Mouse (Mus musculus) intestine, embryonic 15.5 days (tissue): ENCODE measurements around the gene Nus1. TPM values are rescaled to one million over a fixed set of nuclear protein-coding genes. Genes with fewer than 3 reads are reported as not detected.
A peak's percentile ranks its signal among the peaks of the same experiment; 100 is the strongest.

Experiments
- ATAC-seq: fragments of 200-750 bp; cut with Nextera tagmentation; 2 replicates; pipeline ENCODE4 v1.8.0; 2017; ENCODE audit warnings: moderate TSS enrichment, moderate library complexity
- H3K27ac ChIP-seq: fragments of 300-500 bp; sonication (generic); 2 replicates; pipeline ENCODE4 v1.5.1; 2015; ENCODE audit warnings: mild to moderate bottlenecking, inconsistent platforms
- H3K27me3 ChIP-seq: fragments of 300-500 bp; sonication (generic); replicated peaks from 2 replicates; pipeline ENCODE4 v1.6.1; 2015; ENCODE audit warnings: inconsistent platforms
- H3K36me3 ChIP-seq: fragments of 300-500 bp; sonication (generic); 2 replicates; pipeline ENCODE4 v1.6.1; 2015; ENCODE audit warnings: inconsistent platforms
- H3K4me1 ChIP-seq: fragments of 300-500 bp; sonication (generic); replicated peaks from 2 replicates; pipeline ENCODE4 v1.6.1; 2015; ENCODE audit warnings: inconsistent platforms
- H3K4me2 ChIP-seq: fragments of 300-500 bp; sonication (generic); replicated peaks from 2 replicates; pipeline ENCODE4 v1.6.1; 2015; ENCODE audit warnings: mild to moderate bottlenecking, inconsistent platforms
- H3K4me3 ChIP-seq: fragments of 300-500 bp; sonication (generic); replicated peaks from 2 replicates; pipeline ENCODE4 v1.5.1; 2015; ENCODE audit warnings: inconsistent platforms
- H3K9ac ChIP-seq: fragments of 300-500 bp; sonication (generic); 2 replicates; pipeline ENCODE4 v1.6.1; 2015; ENCODE audit warnings: inconsistent platforms
- H3K9me3 ChIP-seq: fragments of 300-500 bp; sonication (generic); 2 replicates; pipeline ENCODE4 v1.6.1; 2016; ENCODE audit warnings: inconsistent platforms
- WGBS: fragments of 180-500 bp; shearing (Covaris S2); methylation state at CpG from one replicate; pipeline ENCODE4 v1.1.7; 2015; 5-methylcytosine and 5-hydroxymethylcytosine counted together
- polyA plus RNA-seq: library from polyadenylated mRNA; unstranded; fragments of >200 nt; fragmentation: Nextera tagmentation; extraction: Ambion mirVana; gene quantifications from 2 replicates; pipeline ENCODE4 v1.2.1, GENCODE M21; 2015

The Nus1 gene
- 15.7 and 16.1 TPM in 2 replicates for polyA plus RNA-seq

DNA sequence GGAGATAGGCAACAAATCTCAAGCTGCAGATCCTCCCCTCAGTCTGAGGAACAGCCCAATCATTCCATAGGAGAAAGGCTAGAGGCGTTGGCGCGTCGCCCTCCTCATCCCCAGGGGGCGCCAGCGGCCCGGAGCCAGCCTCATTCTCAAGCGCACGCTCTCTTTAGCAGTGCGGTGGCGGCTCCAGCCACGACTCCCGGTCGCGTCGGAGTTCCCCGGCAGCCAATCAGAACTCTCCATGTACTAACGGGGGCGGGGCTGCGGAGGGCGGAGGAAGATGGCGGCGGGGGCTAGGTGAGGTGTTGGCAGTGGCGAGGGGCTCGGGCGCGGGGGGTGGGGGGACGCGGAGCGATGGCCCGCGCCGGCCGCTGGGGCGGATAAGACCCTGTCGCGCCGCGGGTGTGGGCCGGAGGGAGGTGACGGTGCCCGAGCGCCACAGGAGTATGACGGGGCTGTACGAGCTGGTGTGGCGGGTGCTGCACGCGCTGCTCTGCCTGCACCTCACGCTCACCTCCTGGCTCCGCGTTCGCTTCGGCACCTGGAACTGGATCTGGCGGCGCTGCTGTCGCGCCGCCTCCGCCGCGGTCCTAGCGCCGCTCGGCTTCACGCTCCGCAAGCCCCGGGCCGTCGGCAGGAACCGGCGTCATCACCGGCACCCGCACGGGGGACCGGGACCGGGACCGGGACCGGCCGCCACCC is at the start of gene Nus1:
Gene Nus1 (plus strand): TSS at position 249 of the 699 bp plus-strand sequence.
- 1% methylated on average over 60 of the region's 79 CpGs for WGBS
- Histone ChIP-seq H3K4me1 (peaks cover 14% of the 10 kb centered on the region), H3K9ac (peak within 1 kb of the TSS; percentile 94)

DNA sequence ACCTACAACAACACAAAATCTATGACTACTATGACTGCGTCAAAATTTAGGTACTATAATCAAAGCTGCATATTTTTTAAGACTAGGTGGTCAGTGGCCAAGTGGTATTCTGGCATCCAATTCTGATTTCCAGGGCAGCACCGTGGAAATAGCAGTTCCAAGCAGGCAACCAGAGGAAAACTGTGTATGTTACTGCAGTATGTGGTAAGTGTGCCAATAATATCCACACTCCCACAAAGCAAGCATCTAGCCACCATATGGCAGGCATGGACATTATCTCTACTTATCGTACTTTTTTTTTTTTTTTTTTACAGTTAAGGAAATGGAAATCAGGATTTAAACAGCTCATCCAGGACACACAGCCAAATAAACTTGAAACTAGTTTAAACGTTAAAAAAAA is 49.0 kb upstream of the Nus1 start:
- H3K27me3 ChIP-seq: no peaks in the 10 kb centered on the region
- H3K9ac ChIP-seq: no peak overlapping the region
- 78% methylated on average over 4 of the region's 4 CpGs for WGBS
- H3K9me3 ChIP-seq: no peaks in the 10 kb centered on the region
- no peak overlapping the region for H3K4me3 ChIP-seq
- no peaks in the 10 kb centered on the region for H3K36me3 ChIP-seq
- no peak for ATAC-seq
- no peak overlapping the region for H3K4me2 ChIP-seq
- H3K4me1 ChIP-seq: no peaks in the 10 kb centered on the region
- no peak overlapping the region for H3K27ac ChIP-seq

More for the DNA sequence above, at the start of gene Nus1:
- H3K36me3 ChIP-seq: no peaks in the 10 kb centered on the region
- peak within 1 kb of the TSS; percentile 91 for H3K27ac ChIP-seq
- H3K9me3 ChIP-seq: no peaks in the 10 kb centered on the region
- no peaks in the 10 kb centered on the region for H3K27me3 ChIP-seq
- H3K4me3 ChIP-seq: peak within 1 kb of the TSS; percentile 98
- peak; percentile 98 for ATAC-seq
- peak within 1 kb of the TSS; percentile 71 for H3K4me2 ChIP-seq

DNA sequence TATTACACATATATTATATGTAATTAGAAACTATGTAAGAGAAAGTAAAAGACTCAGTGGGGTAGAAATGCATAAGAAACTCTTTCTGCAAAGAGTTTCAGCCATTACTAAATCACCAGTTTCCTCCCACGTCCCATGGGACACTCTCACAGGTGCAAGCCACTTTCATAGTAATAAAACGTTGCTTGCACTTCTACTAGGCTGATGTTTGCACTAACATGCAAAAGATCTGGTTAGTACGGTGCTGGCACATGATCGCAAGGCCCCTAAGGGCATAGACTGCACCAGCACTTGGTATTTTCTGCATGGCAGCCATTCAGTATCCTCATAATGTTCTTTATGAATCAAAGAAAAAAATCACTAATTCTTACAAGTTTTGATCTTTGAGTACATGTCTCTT is 43.5 kb upstream of the Nus1 start:
- Histone ChIP-seq H3K4me1 (no peaks in the 10 kb centered on the region), H3K27ac (no peak overlapping the region), H3K4me2 (no peak overlapping the region), H3K36me3 (no peaks in the 10 kb centered on the region), H3K27me3 (no peaks in the 10 kb centered on the region), H3K9ac (no peak overlapping the region), H3K9me3 (no peaks in the 10 kb centered on the region), H3K4me3 (no peak overlapping the region)
- peak; percentile 51; the same call in 1 of the 2 replicates for ATAC-seq
- 66% methylated on average over 4 of the region's 4 CpGs for WGBS

GRCm38 (mm10) chr10:52374651-52375050 is 42.7 kb upstream of the Nus1 start:
- Histone ChIP-seq H3K4me3 (no peak overlapping the region), H3K9ac (no peak overlapping the region), H3K4me1 (no peaks in the 10 kb centered on the region), H3K9me3 (no peaks in the 10 kb centered on the region), H3K4me2 (no peak overlapping the region), H3K27ac (no peak overlapping the region), H3K27me3 (no peaks in the 10 kb centered on the region), H3K36me3 (no peaks in the 10 kb centered on the region)
- no peak for ATAC-seq

DNA sequence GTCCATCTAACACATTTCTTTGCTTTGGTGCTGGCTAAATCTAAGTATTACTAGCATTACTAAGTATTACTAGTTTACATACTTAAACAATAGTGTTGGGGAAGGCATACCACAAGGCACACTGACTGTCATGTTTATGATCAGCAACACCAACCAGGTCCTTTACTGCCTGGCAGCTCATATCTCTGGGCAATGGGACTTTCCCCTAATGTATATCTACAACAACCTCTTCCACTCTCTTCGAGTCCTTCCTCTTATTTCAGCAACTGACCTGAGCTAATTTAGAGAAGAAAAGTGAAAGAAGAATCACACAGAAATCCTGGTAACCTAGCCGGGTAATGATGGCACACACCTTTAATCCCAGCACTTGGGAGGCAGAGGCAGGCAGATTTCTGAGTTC is 40.9 kb upstream of the Nus1 start:
- no peaks in the 10 kb centered on the region for H3K36me3 ChIP-seq
- no peaks in the 10 kb centered on the region for H3K27me3 ChIP-seq
- no peak for ATAC-seq
- no peak overlapping the region for H3K4me2 ChIP-seq
- no peaks in the 10 kb centered on the region for H3K9me3 ChIP-seq
- no peak overlapping the region for H3K9ac ChIP-seq
- no peak overlapping the region for H3K4me3 ChIP-seq
- no peak overlapping the region for H3K27ac ChIP-seq
- 82% methylated on average over 2 of the region's 2 CpGs for WGBS
- H3K4me1 ChIP-seq: no peaks in the 10 kb centered on the region

GRCm38 (mm10) chr10:52377813-52378212 is 39.5 kb upstream of the Nus1 start:
- no peaks in the 10 kb centered on the region for H3K36me3 ChIP-seq
- no peak for ATAC-seq
- no peaks in the 10 kb centered on the region for H3K9me3 ChIP-seq
- H3K4me3 ChIP-seq: no peak overlapping the region
- H3K4me2 ChIP-seq: no peak overlapping the region
- H3K4me1 ChIP-seq: no peaks in the 10 kb centered on the region
- WGBS: 97% methylated on average over 2 of the region's 2 CpGs
- no peak overlapping the region for H3K9ac ChIP-seq
- H3K27ac ChIP-seq: no peak overlapping the region
- H3K27me3 ChIP-seq: no peaks in the 10 kb centered on the region

- peak overlapping the region; percentile 92 for H3K4me3 ChIP-seq
- no peaks in the 10 kb centered on the region for H3K36me3 ChIP-seq
- H3K4me1 ChIP-seq: no peaks in the 10 kb centered on the region
- ATAC-seq: peak; percentile 4; the same call in 1 of the 2 replicates
- H3K27ac ChIP-seq: peak overlapping the region; percentile 89
- H3K4me2 ChIP-seq: peak overlapping the region; percentile 74
- WGBS: under 1% methylated on average over 19 of the region's 19 CpGs
- H3K27me3 ChIP-seq: no peaks in the 10 kb centered on the region
- H3K9me3 ChIP-seq: no peaks in the 10 kb centered on the region
- H3K9ac ChIP-seq: peak overlapping the region; percentile 94
Measured at GRCm38 (mm10) chr10:52381321-52381801, 36.0 kb upstream of the Nus1 start.

DNA sequence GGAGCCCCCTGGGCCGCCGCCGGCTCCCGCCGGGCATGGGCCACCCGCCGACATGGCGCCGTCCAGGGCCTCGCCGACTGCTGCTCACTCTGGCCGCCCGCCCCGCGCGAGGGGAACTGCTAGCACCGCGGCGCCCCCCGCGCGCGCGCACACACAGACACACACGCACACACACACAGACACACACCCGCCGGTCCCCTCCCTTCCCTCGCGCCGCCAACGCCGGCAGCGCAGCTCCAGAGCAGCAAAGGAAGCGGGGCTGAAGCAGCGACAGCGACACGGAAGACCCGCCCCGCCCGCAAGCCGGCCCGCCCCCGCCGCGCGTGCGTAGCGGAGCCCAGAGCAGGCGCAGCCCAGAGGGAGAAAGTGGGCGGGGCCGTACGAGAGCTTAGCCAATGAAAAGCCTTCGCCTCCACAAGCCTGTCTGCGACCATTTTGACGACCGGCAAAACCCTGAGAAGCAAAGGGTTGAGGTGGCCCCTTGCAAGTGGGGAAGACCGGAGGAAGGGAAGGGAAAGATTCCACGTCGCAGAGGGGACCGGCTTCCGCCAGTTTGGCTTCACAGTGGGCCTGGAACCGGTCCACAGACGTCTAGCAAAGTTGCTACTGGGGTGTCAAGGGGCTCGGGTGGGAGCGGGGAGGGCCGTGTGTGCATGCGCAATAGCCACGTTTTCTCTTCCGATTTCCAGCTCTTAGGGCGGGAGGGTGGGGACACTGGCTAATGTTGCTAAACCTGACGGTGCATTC is 35.3 kb upstream of the Nus1 start, which contains the start of gene Gopc:
Gene Gopc (minus strand): TSS at position 280 of the 747 bp plus-strand sequence.
- WGBS: under 1% methylated on average over 69 of the region's 71 CpGs
- Histone ChIP-seq H3K4me3 (peak within 1 kb of the TSS; percentile 92), H3K27me3 (no peaks in the 10 kb centered on the region), H3K9me3 (no peaks in the 10 kb centered on the region), H3K4me2 (peak within 1 kb of the TSS; percentile 74), H3K4me1 (no peaks in the 10 kb centered on the region), H3K27ac (peak within 1 kb of the TSS; percentile 97), H3K9ac (peak within 1 kb of the TSS; percentile 94), H3K36me3 (no peaks in the 10 kb centered on the region)
- ATAC-seq: peak; percentile 99

DNA sequence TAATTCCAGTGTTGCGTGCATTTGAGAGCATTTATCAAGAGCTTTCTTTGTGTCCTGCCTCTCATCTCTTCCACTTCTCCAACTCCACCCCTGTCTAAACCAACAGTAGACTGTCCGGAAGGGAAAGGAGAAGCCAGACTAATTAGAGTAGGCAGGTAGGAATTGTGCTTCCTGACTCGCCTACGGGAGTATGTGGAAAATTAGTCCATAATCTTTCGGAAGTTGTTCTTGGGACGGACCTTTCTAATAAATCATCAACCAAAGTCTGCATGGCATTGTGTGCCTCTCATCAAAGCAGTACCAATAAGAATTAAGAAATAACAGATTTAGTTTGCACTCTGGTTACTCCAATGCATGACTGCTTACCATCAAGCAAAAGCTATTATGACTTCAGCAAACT is 34.3 kb upstream of the Nus1 start:
- no peaks in the 10 kb centered on the region for H3K36me3 ChIP-seq
- 60% methylated on average over 6 of the region's 6 CpGs for WGBS
- no peaks in the 10 kb centered on the region for H3K27me3 ChIP-seq
- H3K4me2 ChIP-seq: peak overlapping the region; percentile 52
- peak overlapping the region; percentile 92 for H3K4me3 ChIP-seq
- no peaks in the 10 kb centered on the region for H3K9me3 ChIP-seq
- no peak overlapping the region for H3K9ac ChIP-seq
- no peaks in the 10 kb centered on the region for H3K4me1 ChIP-seq
- H3K27ac ChIP-seq: no peak overlapping the region
- ATAC-seq: no peak

DNA sequence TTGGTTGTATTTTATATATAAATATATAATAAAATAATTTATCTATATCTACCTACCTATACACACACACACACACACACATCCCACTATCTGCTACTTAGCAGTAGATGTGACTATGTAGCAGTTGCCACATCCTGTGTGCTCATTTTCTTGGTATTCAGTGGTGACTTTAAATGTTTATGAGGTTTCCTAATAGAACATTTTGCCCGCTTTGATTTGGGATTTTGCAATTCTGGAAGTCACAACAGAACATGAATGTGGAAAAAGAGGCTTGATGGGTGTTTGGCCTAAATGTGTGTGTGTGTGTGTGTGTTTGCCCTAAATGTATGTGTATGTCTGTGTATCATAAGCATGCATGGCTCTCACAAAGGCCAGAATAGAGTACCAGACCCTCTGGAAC is 33.8 kb upstream of the Nus1 start:
- Histone ChIP-seq H3K4me1 (no peaks in the 10 kb centered on the region), H3K27me3 (no peaks in the 10 kb centered on the region), H3K4me3 (no peak overlapping the region), H3K9ac (no peak overlapping the region), H3K36me3 (no peaks in the 10 kb centered on the region), H3K9me3 (no peaks in the 10 kb centered on the region), H3K4me2 (no peak overlapping the region), H3K27ac (no peak overlapping the region)
- WGBS: 93% methylated on average over 1 of the region's 1 CpGs
- no peak for ATAC-seq

DNA sequence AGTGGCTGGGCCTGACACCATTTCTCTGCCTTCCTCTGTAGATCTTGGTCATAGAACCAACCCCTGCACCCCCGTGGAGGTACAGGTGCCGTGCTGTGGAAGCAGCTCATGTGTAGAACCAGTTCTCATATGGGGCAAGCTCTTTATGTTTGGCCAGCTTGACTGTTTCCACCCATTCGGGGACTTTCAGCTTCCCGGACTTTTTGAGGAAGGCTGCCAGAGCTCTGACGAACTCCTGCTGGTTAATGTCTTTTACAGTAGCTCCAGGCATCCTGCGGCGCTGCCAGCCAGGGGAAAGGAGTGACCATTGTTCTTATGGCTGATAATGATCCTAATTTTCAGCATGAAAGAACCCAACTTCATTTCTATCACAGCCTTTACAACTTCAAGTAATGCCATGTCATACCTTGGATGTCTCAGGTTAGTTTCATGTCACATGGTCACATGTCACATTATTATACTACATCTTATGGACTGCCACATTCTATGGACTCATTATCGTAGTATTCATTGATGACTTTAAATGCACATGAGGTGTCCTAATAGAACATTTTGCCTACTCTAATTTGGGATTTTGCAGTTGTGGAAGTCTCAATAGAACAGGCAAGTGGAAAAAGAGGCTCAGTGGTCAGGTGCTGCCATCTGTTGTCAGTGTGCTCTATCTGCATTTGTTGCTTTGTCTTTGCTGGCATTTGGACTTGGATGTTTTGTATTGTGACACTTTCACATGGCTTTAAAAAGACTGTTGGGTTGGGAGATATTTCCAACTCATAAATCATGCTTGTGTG is 32.3 kb upstream of the Nus1 start:
- Histone ChIP-seq H3K4me1 (no peaks in the 10 kb centered on the region), H3K9me3 (no peaks in the 10 kb centered on the region), H3K9ac (no peak overlapping the region), H3K27ac (no peak overlapping the region), H3K4me2 (no peak overlapping the region), H3K27me3 (no peaks in the 10 kb centered on the region), H3K4me3 (no peak overlapping the region), H3K36me3 (no peaks in the 10 kb centered on the region)
- 55% methylated on average over 8 of the region's 8 CpGs for WGBS
- ATAC-seq: no peak

DNA sequence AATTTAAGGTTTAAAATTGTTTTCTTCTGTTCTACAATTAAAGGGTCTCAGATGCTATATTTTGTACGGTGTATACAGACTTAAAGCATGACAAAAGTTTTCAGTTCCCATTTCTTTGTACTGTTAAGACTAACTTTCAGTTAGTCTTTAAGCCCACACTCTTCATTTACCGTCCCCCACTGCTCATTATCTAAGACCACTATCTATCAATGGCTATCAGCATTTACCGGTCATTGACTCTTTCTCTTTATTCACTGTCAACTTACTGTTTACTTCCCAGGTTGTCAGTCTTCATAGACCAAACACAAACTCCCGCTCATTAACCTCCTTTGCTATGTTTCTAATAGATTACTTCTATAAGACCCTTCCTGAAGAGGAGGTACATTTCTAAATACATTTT is 30.2 kb upstream of the Nus1 start:
- Histone ChIP-seq H3K4me3 (no peak overlapping the region), H3K4me2 (no peak overlapping the region), H3K9ac (no peak overlapping the region), H3K27me3 (no peaks in the 10 kb centered on the region), H3K36me3 (no peaks in the 10 kb centered on the region), H3K4me1 (no peaks in the 10 kb centered on the region), H3K27ac (no peak overlapping the region), H3K9me3 (no peaks in the 10 kb centered on the region)
- ATAC-seq: no peak
- 65% methylated on average over 4 of the region's 4 CpGs for WGBS
